Mouse (Mus musculus) small intestine, adult 2 months (tissue): Measurements from ENCODE around the gene Cfap20. TPM values are rescaled to one million over a fixed set of nuclear protein-coding genes. Genes with fewer than 3 reads are reported as not detected.

Experiments
- H3K27ac ChIP-seq: fragments of 200-500 bp; 2 replicates; pipeline ENCODE4 v1.5.1; 2012; ENCODE audit warnings: low read depth, low read length, control low read depth, inconsistent platforms; ENCODE audit not compliant: insufficient read depth
- H3K27me3 ChIP-seq: fragments of 200-500 bp; 2 replicates; pipeline ENCODE4 v1.6.1; 2012; ENCODE audit warnings: mild to moderate bottlenecking, moderate library complexity, low read length, inconsistent platforms; ENCODE audit not compliant: control insufficient read depth, insufficient read depth
- H3K36me3 ChIP-seq: fragments of 200-500 bp; 2 replicates; pipeline ENCODE4 v1.6.1; 2012; ENCODE audit warnings: mild to moderate bottlenecking, low read length, control low read depth, inconsistent platforms; ENCODE audit not compliant: control insufficient read depth, insufficient read depth
- H3K4me1 ChIP-seq: fragments of 200-500 bp; 2 replicates; pipeline ENCODE4 v1.6.1; 2012; ENCODE audit warnings: low read length, inconsistent platforms, mixed read lengths; ENCODE audit not compliant: control insufficient read depth, insufficient read depth, insufficient read length
- H3K4me3 ChIP-seq: fragments of 200-500 bp; 2 replicates; pipeline ENCODE4 v1.5.1; 2012; ENCODE audit warnings: low read depth, mild to moderate bottlenecking, control low read depth, inconsistent platforms, low read length, moderate library complexity
- CTCF ChIP-seq: fragments of 200-500 bp; IDR thresholded peaks from 2 replicates; pipeline ENCODE4 v1.5.1; 2012; ENCODE audit warnings: low read depth, mild to moderate bottlenecking, control low read depth, inconsistent platforms, low read length, moderate library complexity, mixed read lengths; ENCODE audit not compliant: insufficient replicate concordance, insufficient read length; ENCODE audit errors: extremely low read depth
- POLR2A ChIP-seq: fragments of 200-500 bp; IDR thresholded peaks from 2 replicates; pipeline ENCODE4 v1.6.1; 2012; ENCODE audit warnings: low read depth, mild to moderate bottlenecking, control low read depth, inconsistent platforms, low read length, moderate library complexity
- WGBS: fragments of 180-500 bp; shearing (Covaris S2); methylation state at CpG from one replicate; pipeline ENCODE4 v1.1.7; 2018; 5-methylcytosine and 5-hydroxymethylcytosine counted together
- polyA plus RNA-seq: library from polyadenylated mRNA; depleted of rRNA; stranded (reverse); fragments of >200 nt; gene quantifications from 2 replicates; pipeline ENCODE4 v1.2.3, GENCODE M21; 2012; rRNA removed

Gene Cfap20
- polyA plus RNA-seq, 1 experiment = 33.3 TPM

DNA sequence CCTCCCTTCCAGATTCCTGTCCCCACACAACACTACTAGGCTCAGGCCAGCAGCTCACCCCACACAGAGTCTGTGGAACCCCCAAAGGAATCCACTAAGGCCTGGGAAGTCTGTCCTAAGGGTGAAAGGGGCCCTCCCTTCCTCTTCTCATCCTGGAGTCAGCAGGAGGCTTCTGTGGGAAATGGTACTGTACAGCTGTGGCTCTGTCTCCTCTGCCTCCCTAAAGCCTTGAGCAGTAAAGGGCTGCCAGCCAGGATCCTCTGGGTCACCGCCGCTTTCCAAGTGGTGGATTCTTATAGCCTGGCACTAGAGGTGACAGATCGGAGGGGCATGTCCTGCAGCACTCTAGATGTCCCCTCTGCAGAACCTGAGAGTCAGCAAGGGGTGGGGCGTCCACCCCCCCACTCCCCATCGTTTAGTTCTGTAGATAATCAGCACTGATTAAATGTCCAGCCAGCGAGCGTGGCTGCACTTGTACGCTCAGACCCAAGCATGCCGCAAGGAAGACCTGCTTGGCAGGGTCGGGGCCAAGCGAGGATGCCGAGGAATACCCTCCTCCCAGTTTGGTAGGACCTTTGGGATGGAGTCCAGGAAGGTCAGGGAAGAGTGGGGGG is 61.2 kb downstream of the Cfap20 start:
- peaks cover 15% of the 10 kb centered on the region; the same call in 1 of the 2 replicates for H3K4me1 ChIP-seq
- no peak overlapping the region for H3K27ac ChIP-seq
- no peaks in the 10 kb centered on the region for H3K27me3 ChIP-seq
- no peaks in the 10 kb centered on the region; the same call in 1 of the 2 replicates for H3K36me3 ChIP-seq
- TF ChIP-seq CTCF = no peak
- no peak for TF ChIP-seq POLR2A
- WGBS = 64% methylated on average over 12 of the region's 12 CpGs
- no peak overlapping the region for H3K4me3 ChIP-seq

Other genes with a start within 250 kb of the Cfap20 start
- gene Kifc3, start 232.1 kb downstream of the Cfap20 start, polyA plus RNA-seq = 35.0 and 64.7 TPM in 2 replicates
- gene Cngb1, start 128.3 kb downstream of the Cfap20 start, polyA plus RNA-seq = 0.13 and 0.15 TPM in 2 replicates
- gene Tepp, start 124.3 kb downstream of the Cfap20 start, polyA plus RNA-seq = not detected in 2 replicates
- 5.2 and 8.7 TPM in 2 replicates for gene Zfp319, start 102.9 kb downstream of the Cfap20 start, polyA plus RNA-seq
- 13.4 and 21.2 TPM in 2 replicates for gene Usb1, start 102.6 kb downstream of the Cfap20 start, polyA plus RNA-seq
- gene Mmp15, start 82.6 kb downstream of the Cfap20 start, polyA plus RNA-seq = 19.7 and 28.7 TPM in 2 replicates
- 6.0 and 8.2 TPM in 2 replicates for gene Csnk2a2, start 55.2 kb upstream of the Cfap20 start, polyA plus RNA-seq
- gene Ccdc113, start 99.2 kb upstream of the Cfap20 start, polyA plus RNA-seq = not detected in 2 replicates
- gene Prss54, start 141.5 kb upstream of the Cfap20 start, polyA plus RNA-seq = not detected in 2 replicates
- gene Gins3, start 198.6 kb upstream of the Cfap20 start, polyA plus RNA-seq = 0.34 and 0.61 TPM in 2 replicates
- gene Ndrg4, start 242.1 kb upstream of the Cfap20 start, polyA plus RNA-seq = 10.2 and 12.1 TPM in 2 replicates